Mouse (Mus musculus): ENCODE data around the gene Trmt44. TPM values are rescaled to one million over a fixed set of nuclear protein-coding genes. Genes with fewer than 3 reads are reported as not detected.
A peak's percentile ranks its signal among the peaks of the same experiment; 100 is the strongest.
"Not testable (repeated sequence)": the region's sequence is repeated elsewhere in the genome, so short reads cannot be mapped to it uniquely, and the experiment has no call there.

The Trmt44 gene
- polyA plus RNA-seq, 1 experiment: 10.2 TPM

GRCm38 (mm10) chr5:35594768-35595167 is 19.9 kb upstream of the Trmt44 start:
- no peaks in the 10 kb centered on the region for H3K4me1 ChIP-seq (ENCODE audit: control insufficient read depth, insufficient read depth, low read length)
- H3K36me3 ChIP-seq (ENCODE audit: control insufficient read depth, insufficient read depth, low read length, poor library complexity, severe bottlenecking): no peaks in the 10 kb centered on the region
- no peak for TF ChIP-seq POLR2A (IDR thresholded peaks at IDR 0.05; ENCODE audit: insufficient read depth, low read length)
- no peak for TF ChIP-seq EP300 (IDR thresholded peaks at IDR 0.05; ENCODE audit: insufficient read depth, low read depth, low read length)
- no peak for TF ChIP-seq CTCF (IDR thresholded peaks at IDR 0.05; ENCODE audit: low read depth, low read length)
- no peak overlapping the region for H3K9ac ChIP-seq (ENCODE audit: low read depth, poor library complexity, severe bottlenecking)
- H3K27ac ChIP-seq (ENCODE audit: insufficient read depth, low read length): no peak overlapping the region
- H3K27me3 ChIP-seq (ENCODE audit: control insufficient read depth, insufficient read depth, low read length, poor library complexity, severe bottlenecking): no peaks in the 10 kb centered on the region
- H3K4me3 ChIP-seq (ENCODE audit: low read depth, low read length): no peak overlapping the region
- no peaks in the 10 kb centered on the region for H3K9me3 ChIP-seq (replicated peaks; ENCODE audit: control insufficient read depth, insufficient read depth, low read length, poor library complexity, severe bottlenecking)

GRCm38 (mm10) chr5:35593272-35593671 is 18.4 kb upstream of the Trmt44 start:
- no peaks in the 10 kb centered on the region for H3K27me3 ChIP-seq (ENCODE audit: control insufficient read depth, insufficient read depth, low read length, poor library complexity, severe bottlenecking)
- no peak overlapping the region for H3K27ac ChIP-seq (ENCODE audit: insufficient read depth, low read length)
- no peaks in the 10 kb centered on the region for H3K9me3 ChIP-seq (replicated peaks; ENCODE audit: control insufficient read depth, insufficient read depth, low read length, poor library complexity, severe bottlenecking)
- TF ChIP-seq POLR2A (IDR thresholded peaks at IDR 0.05; ENCODE audit: insufficient read depth, low read length) (no peak), EP300 (IDR thresholded peaks at IDR 0.05; ENCODE audit: insufficient read depth, low read depth, low read length) (no peak), CTCF (IDR thresholded peaks at IDR 0.05; ENCODE audit: low read depth, low read length) (no peak)
- H3K36me3 ChIP-seq (ENCODE audit: control insufficient read depth, insufficient read depth, low read length, poor library complexity, severe bottlenecking): no peaks in the 10 kb centered on the region
- H3K4me3 ChIP-seq (ENCODE audit: low read depth, low read length): no peak overlapping the region
- H3K9ac ChIP-seq (ENCODE audit: low read depth, poor library complexity, severe bottlenecking): no peak overlapping the region
- no peaks in the 10 kb centered on the region for H3K4me1 ChIP-seq (ENCODE audit: control insufficient read depth, insufficient read depth, low read length)

DNA sequence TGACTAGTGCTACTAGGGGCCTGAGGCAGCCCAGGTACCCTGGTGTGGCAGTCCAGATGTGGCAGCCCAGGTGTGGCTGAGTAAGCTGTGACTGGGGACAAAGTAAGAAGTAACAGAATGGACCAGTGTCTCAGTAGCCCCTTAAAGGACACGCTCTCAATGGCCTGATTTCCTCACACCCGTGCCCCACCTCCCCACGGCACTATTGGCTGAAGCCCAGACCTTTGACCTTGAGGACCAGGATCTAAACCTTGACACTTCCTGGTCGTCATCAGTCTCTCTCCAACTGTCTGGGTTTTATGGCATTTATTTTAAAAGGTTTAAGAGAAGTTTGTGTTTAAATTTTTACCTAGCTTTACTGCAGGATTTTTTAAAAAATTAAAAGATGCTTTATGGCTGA is 18.0 kb upstream of the Trmt44 start:
- no peak for TF ChIP-seq POLR2A (IDR thresholded peaks at IDR 0.05; ENCODE audit: insufficient read depth, low read length)
- TF ChIP-seq EP300 (IDR thresholded peaks at IDR 0.05; ENCODE audit: insufficient read depth, low read depth, low read length): no peak
- TF ChIP-seq CTCF (IDR thresholded peaks at IDR 0.05; ENCODE audit: low read depth, low read length): no peak
- Histone ChIP-seq H3K9ac (ENCODE audit: low read depth, poor library complexity, severe bottlenecking) (no peak overlapping the region), H3K9me3 (replicated peaks; ENCODE audit: control insufficient read depth, insufficient read depth, low read length, poor library complexity, severe bottlenecking) (no peaks in the 10 kb centered on the region), H3K36me3 (ENCODE audit: control insufficient read depth, insufficient read depth, low read length, poor library complexity, severe bottlenecking) (no peaks in the 10 kb centered on the region), H3K4me3 (ENCODE audit: low read depth, low read length) (no peak overlapping the region), H3K27ac (ENCODE audit: insufficient read depth, low read length) (no peak overlapping the region), H3K27me3 (ENCODE audit: control insufficient read depth, insufficient read depth, low read length, poor library complexity, severe bottlenecking) (no peaks in the 10 kb centered on the region), H3K4me1 (ENCODE audit: control insufficient read depth, insufficient read depth, low read length) (no peaks in the 10 kb centered on the region)

DNA sequence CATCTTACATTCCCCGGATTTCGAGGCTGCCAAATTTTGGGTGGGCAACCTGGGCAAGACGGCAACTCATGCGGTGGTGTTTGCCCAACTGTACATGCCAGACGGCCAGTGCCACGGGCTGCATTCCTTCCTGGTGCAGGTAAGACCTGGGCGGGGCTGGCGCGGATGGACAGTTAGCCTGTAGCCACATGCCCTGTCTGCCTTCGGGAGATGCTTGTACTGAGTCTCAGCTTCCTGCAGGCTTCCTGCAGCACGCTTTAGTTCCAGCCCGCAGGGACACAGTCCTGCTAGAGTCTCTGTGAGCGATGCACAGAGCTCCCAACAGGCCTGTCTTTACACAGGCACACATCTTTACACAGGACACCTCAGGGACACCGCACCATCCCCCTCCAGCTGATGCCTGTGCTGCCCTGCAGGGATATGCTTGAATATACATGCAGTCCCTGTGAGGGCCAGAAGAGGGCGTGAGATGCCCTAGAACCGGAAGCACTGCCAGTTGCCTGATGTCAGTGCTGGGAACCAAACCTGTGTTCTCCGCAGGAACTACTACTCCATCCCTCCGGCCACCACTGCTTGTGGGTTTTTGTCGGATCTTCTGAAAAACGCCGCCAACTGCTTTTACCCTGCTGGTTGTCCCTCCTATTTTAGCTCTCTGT is 17.3 kb upstream of the Trmt44 start:
- TF ChIP-seq EP300 (IDR thresholded peaks at IDR 0.05; ENCODE audit: insufficient read depth, low read depth, low read length) (no peak), CTCF (IDR thresholded peaks at IDR 0.05; ENCODE audit: low read depth, low read length) (peak; percentile 82)
- no peak overlapping the region for H3K27ac ChIP-seq (ENCODE audit: insufficient read depth, low read length)
- no peaks in the 10 kb centered on the region for H3K27me3 ChIP-seq (ENCODE audit: control insufficient read depth, insufficient read depth, low read length, poor library complexity, severe bottlenecking)
- no peaks in the 10 kb centered on the region for H3K9me3 ChIP-seq (replicated peaks; ENCODE audit: control insufficient read depth, insufficient read depth, low read length, poor library complexity, severe bottlenecking)
- H3K4me1 ChIP-seq (ENCODE audit: control insufficient read depth, insufficient read depth, low read length): no peaks in the 10 kb centered on the region
- no peaks in the 10 kb centered on the region for H3K36me3 ChIP-seq (ENCODE audit: control insufficient read depth, insufficient read depth, low read length, poor library complexity, severe bottlenecking)
- H3K4me3 ChIP-seq (ENCODE audit: low read depth, low read length): no peak overlapping the region
- no peak overlapping the region for H3K9ac ChIP-seq (ENCODE audit: low read depth, poor library complexity, severe bottlenecking)

DNA sequence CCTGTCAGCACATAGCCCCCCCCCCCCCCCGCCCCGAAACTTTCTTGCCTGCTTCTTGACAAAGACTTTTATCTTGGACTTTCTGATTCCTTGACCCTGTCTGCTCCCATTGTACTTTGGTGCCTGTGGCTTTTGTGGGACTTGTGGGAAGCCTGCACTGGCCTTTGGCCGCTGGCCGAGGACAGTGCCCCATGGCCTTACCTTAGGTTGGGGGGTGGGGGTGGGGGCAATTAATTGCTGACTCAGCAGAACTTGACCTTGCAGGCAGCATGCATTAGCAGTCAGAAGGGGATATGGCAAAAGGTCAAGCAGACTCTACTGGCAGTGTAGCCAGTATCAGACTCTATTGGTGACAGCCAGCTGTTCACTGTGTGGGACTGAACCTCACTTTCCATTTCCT is 16.6 kb upstream of the Trmt44 start:
- Histone ChIP-seq H3K9ac (ENCODE audit: low read depth, poor library complexity, severe bottlenecking) (no peak overlapping the region), H3K27ac (ENCODE audit: insufficient read depth, low read length) (no peak overlapping the region), H3K27me3 (ENCODE audit: control insufficient read depth, insufficient read depth, low read length, poor library complexity, severe bottlenecking) (no peaks in the 10 kb centered on the region), H3K9me3 (replicated peaks; ENCODE audit: control insufficient read depth, insufficient read depth, low read length, poor library complexity, severe bottlenecking) (no peaks in the 10 kb centered on the region), H3K4me3 (ENCODE audit: low read depth, low read length) (no peak overlapping the region), H3K36me3 (ENCODE audit: control insufficient read depth, insufficient read depth, low read length, poor library complexity, severe bottlenecking) (no peaks in the 10 kb centered on the region), H3K4me1 (ENCODE audit: control insufficient read depth, insufficient read depth, low read length) (no peaks in the 10 kb centered on the region)
- TF ChIP-seq CTCF (IDR thresholded peaks at IDR 0.05; ENCODE audit: low read depth, low read length): no peak
- no peak for TF ChIP-seq POLR2A (IDR thresholded peaks at IDR 0.05; ENCODE audit: insufficient read depth, low read length)
- TF ChIP-seq EP300 (IDR thresholded peaks at IDR 0.05; ENCODE audit: insufficient read depth, low read depth, low read length): no peak

- H3K36me3 ChIP-seq (ENCODE audit: control insufficient read depth, insufficient read depth, low read length, poor library complexity, severe bottlenecking); H3K4me1 ChIP-seq (ENCODE audit: control insufficient read depth, insufficient read depth, low read length); H3K9ac ChIP-seq (ENCODE audit: low read depth, poor library complexity, severe bottlenecking); H3K4me3 ChIP-seq (ENCODE audit: low read depth, low read length); H3K9me3 ChIP-seq (replicated peaks; ENCODE audit: control insufficient read depth, insufficient read depth, low read length, poor library complexity, severe bottlenecking); H3K27ac ChIP-seq (ENCODE audit: insufficient read depth, low read length); H3K27me3 ChIP-seq (ENCODE audit: control insufficient read depth, insufficient read depth, low read length, poor library complexity, severe bottlenecking): not testable (repeated sequence)
Measured at GRCm38 (mm10) chr5:35584259-35584658, 9.4 kb upstream of the Trmt44 start.

All from ES-Bruce4 (cell line).